Mouse (Mus musculus): Measurements from ENCODE around the gene Sulf2. TPM values are rescaled to one million over a fixed set of nuclear protein-coding genes. Genes with fewer than 3 reads are reported as not detected.

Gene Sulf2
- total and polyA plus RNA-seq, 3 experiments = not detected

GRCm38 (mm10) chr2:166034967-166035490, 120.4 kb downstream of the Sulf2 start:
- no peak overlapping the region for H3K27ac ChIP-seq (ENCODE audit: control insufficient read depth, low read depth, low read length)
- no peak for TF ChIP-seq MXI1 (IDR thresholded peaks at IDR 0.05; ENCODE audit: low read depth, low read length)
- TF ChIP-seq TAL1 (IDR thresholded peaks at IDR 0.05; ENCODE audit: low read length) = no peak
- no peak for TF ChIP-seq MAZ (IDR thresholded peaks at IDR 0.05; ENCODE audit: low read depth, low read length)
- TF ChIP-seq RCOR1 (IDR thresholded peaks at IDR 0.05; ENCODE audit: low read depth, low read length) = no peak
- no peak for TF ChIP-seq NRF1 (IDR thresholded peaks at IDR 0.05; ENCODE audit: insufficient read depth, low read depth, low read length, poor library complexity, severe bottlenecking)
- TF ChIP-seq NELFE (IDR thresholded peaks at IDR 0.05; ENCODE audit: low read depth, low read length) = no peak
- no peak for TF ChIP-seq POLR2AphosphoS5 (IDR thresholded peaks at IDR 0.05; ENCODE audit: borderline replicate concordance, low read depth, low read length)
- H3K79me2 ChIP-seq (ENCODE audit: control insufficient read depth, insufficient read depth, low read length, poor library complexity) = peaks cover 2% of the 10 kb centered on the region; the same call in 1 of the 2 replicates
- no peak overlapping the region for H3K9ac ChIP-seq (ENCODE audit: control insufficient read depth, low read depth, low read length, poor library complexity, severe bottlenecking)
- H3K4me3 ChIP-seq (ENCODE audit: control insufficient read depth in 1 of 2, insufficient read depth in 1 of 2, low read depth in 2 of 2, low read length in 2 of 2) = no peak overlapping the region
- peaks cover 0 to 2% of the 10 kb centered on the region in 2 experiments; a peak in 1 of 4 replicates for H3K36me3 ChIP-seq (ENCODE audit: control insufficient read depth in 1 of 2, insufficient read depth in 2 of 2, low read length in 2 of 2)
- peaks cover 2 to 5% of the 10 kb centered on the region in 2 experiments; a peak in 2 of 4 replicates for H3K4me1 ChIP-seq (ENCODE audit: control insufficient read depth in 1 of 2, insufficient read depth in 2 of 2, low read length in 2 of 2)
- H3K9me3 ChIP-seq (replicated peaks; ENCODE audit: insufficient read depth, low read length) = no peaks in the 10 kb centered on the region
- no peak for DNase-seq (ENCODE audit: low read depth, low spot score)
- no peaks in the 10 kb centered on the region for H3K27me3 ChIP-seq (ENCODE audit: control insufficient read depth in 1 of 2, insufficient read depth in 2 of 2, low read length in 2 of 2)

DNA sequence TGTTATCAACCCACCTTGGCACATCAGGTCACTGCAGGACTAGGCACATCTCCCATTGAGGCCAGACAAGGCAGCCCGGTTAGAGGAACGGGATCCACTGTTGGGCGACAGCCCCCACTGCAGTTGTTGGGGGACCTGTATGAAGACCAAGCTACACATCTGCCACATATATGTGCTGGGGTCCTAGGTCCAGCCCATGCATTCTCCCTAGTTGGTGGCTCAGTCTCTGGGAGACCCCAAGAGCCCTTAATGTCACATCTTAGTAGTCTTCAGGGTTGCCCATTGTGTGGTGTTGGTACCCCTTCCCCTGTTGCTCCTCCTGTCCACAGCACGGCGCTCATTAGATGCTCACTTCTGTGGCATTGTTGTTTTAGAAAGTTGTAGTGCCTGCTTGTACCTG, 122.8 kb downstream of the Sulf2 start:
- TF ChIP-seq RAD21 (IDR thresholded peaks at IDR 0.05; ENCODE audit: low read depth, low read length) = no peak
- TF ChIP-seq MYC (IDR thresholded peaks at IDR 0.05; ENCODE audit: low read depth, low read length) = no peak
- no peak for TF ChIP-seq ETS1 (IDR thresholded peaks at IDR 0.05; ENCODE audit: low read depth, low read length)
- TF ChIP-seq ZMIZ1 (IDR thresholded peaks at IDR 0.05; ENCODE audit: low read depth, low read length) = no peak
- no peak for TF ChIP-seq SIN3A (IDR thresholded peaks at IDR 0.05; ENCODE audit: low read length)
- no peak for TF ChIP-seq KAT2A (conservative IDR thresholded peaks at IDR 0.05; ENCODE audit: low read depth, low read length)
- no peak for TF ChIP-seq TCF12 (IDR thresholded peaks at IDR 0.05; ENCODE audit: low read depth, low read length)
- no peak for TF ChIP-seq MEF2A (IDR thresholded peaks at IDR 0.05; ENCODE audit: extremely low read depth, insufficient replicate concordance, low read depth, low read length, poor library complexity, severe bottlenecking)
- TF ChIP-seq GATA1 (IDR thresholded peaks at IDR 0.05; ENCODE audit: low read depth, low read length) = no peak
- no peak for TF ChIP-seq HCFC1 (IDR thresholded peaks at IDR 0.05; ENCODE audit: low read depth, low read length)
- TF ChIP-seq MXI1 (IDR thresholded peaks at IDR 0.05; ENCODE audit: low read depth, low read length) = no peak
- no peak for TF ChIP-seq MYB (IDR thresholded peaks at IDR 0.05; ENCODE audit: low read depth, low read length)
- no peak for TF ChIP-seq TBP (IDR thresholded peaks at IDR 0.05; ENCODE audit: low read depth, low read length)
- TF ChIP-seq MAX (IDR thresholded peaks at IDR 0.05; ENCODE audit: low read length) = no peak
- TF ChIP-seq RCOR1 (IDR thresholded peaks at IDR 0.05; ENCODE audit: low read depth, low read length) = no peak
- TF ChIP-seq TAL1 (IDR thresholded peaks at IDR 0.05; ENCODE audit: low read length) = no peak
- TF ChIP-seq CTCF (IDR thresholded peaks at IDR 0.05 in 2 of 3, conservative IDR thresholded peaks at IDR 0.05 in 1 of 3; ENCODE audit: control insufficient read depth in 1 of 3, insufficient read depth in 1 of 3, low read depth in 2 of 3, low read length in 3 of 3, poor library complexity in 1 of 3, severe bottlenecking in 1 of 3) = no peak
- no peak overlapping the region for H3K4me3 ChIP-seq (ENCODE audit: control insufficient read depth in 1 of 2, insufficient read depth in 1 of 2, low read depth in 2 of 2, low read length in 2 of 2)
- H3K9me3 ChIP-seq (replicated peaks; ENCODE audit: insufficient read depth, low read length) = no peaks in the 10 kb centered on the region
- H3K27ac ChIP-seq (ENCODE audit: control insufficient read depth, low read depth, low read length) = no peak overlapping the region
- H3K79me2 ChIP-seq (ENCODE audit: control insufficient read depth, insufficient read depth, low read length, poor library complexity) = peaks cover 6% of the 10 kb centered on the region; the same call in 1 of the 2 replicates
- DNase-seq (ENCODE audit: low read depth, low spot score) = no peak
- H3K4me1 ChIP-seq (ENCODE audit: control insufficient read depth in 1 of 2, insufficient read depth in 2 of 2, low read length in 2 of 2) = peaks cover 5 to 6% of the 10 kb centered on the region in 2 experiments; a peak in 2 of 4 replicates
- peaks cover 0 to 6% of the 10 kb centered on the region in 2 experiments; a peak in 2 of 4 replicates for H3K36me3 ChIP-seq (ENCODE audit: control insufficient read depth in 1 of 2, insufficient read depth in 2 of 2, low read length in 2 of 2)
- H3K9ac ChIP-seq (ENCODE audit: control insufficient read depth, low read depth, low read length, poor library complexity, severe bottlenecking) = no peak overlapping the region
- no peaks in the 10 kb centered on the region for H3K27me3 ChIP-seq (ENCODE audit: control insufficient read depth in 1 of 2, insufficient read depth in 2 of 2, low read length in 2 of 2)
